Mouse (Mus musculus) limb, embryonic 13.5 days (tissue): ENCODE results near the gene Bclaf3. TPM values are rescaled to one million over a fixed set of nuclear protein-coding genes. Genes with fewer than 3 reads are reported as not detected.
A peak's percentile ranks its signal among the peaks of the same experiment; 100 is the strongest.
"Not testable (repeated sequence)": the region's sequence is repeated elsewhere in the genome, so short reads cannot be mapped to it uniquely, and the experiment has no call there.

Experiments used
- ATAC-seq: fragments of 200-750 bp; cut with Nextera tagmentation; 2 replicates; pipeline ENCODE4 v1.8.0; 2017; ENCODE audit warnings: low read depth, moderate number of reproducible peaks, moderate TSS enrichment; ENCODE audit not compliant: low FRiP score
- H3K27ac ChIP-seq: fragments of 300-500 bp; sonication (generic); 2 replicates; pipeline ENCODE4 v1.5.1; 2015; ENCODE audit warnings: inconsistent platforms, mild to moderate bottlenecking, moderate library complexity
- H3K27me3 ChIP-seq: fragments of 300-500 bp; sonication (generic); 2 replicates; pipeline ENCODE4 v1.6.1; 2015; ENCODE audit warnings: mild to moderate bottlenecking, inconsistent platforms
- H3K36me3 ChIP-seq: fragments of 300-500 bp; sonication (generic); 2 replicates; pipeline ENCODE4 v1.6.1; 2015; ENCODE audit warnings: inconsistent platforms, mild to moderate bottlenecking, moderate library complexity
- H3K4me1 ChIP-seq: fragments of 300-500 bp; sonication (generic); 2 replicates; pipeline ENCODE4 v1.6.1; 2015; ENCODE audit warnings: inconsistent platforms
- H3K4me2 ChIP-seq: fragments of 300-500 bp; sonication (generic); replicated peaks from 2 replicates; pipeline ENCODE4 v1.6.1; 2015; ENCODE audit warnings: inconsistent platforms, mild to moderate bottlenecking, moderate library complexity
- H3K4me3 ChIP-seq: fragments of 300-500 bp; sonication (generic); 2 replicates; pipeline ENCODE4 v1.5.1; 2015; ENCODE audit warnings: moderate library complexity, mild to moderate bottlenecking, inconsistent platforms
- H3K9ac ChIP-seq: fragments of 300-500 bp; sonication (generic); 2 replicates; pipeline ENCODE4 v1.6.1; 2015; ENCODE audit warnings: mild to moderate bottlenecking, inconsistent platforms
- H3K9me3 ChIP-seq: fragments of 300-500 bp; sonication (generic); 2 replicates; pipeline ENCODE4 v1.6.1; 2016; ENCODE audit warnings: inconsistent platforms
- WGBS: fragments of 180-500 bp; shearing (Covaris S2); methylation state at CpG from one replicate; pipeline ENCODE4 v1.1.7; 2015; 5-methylcytosine and 5-hydroxymethylcytosine counted together
- polyA plus RNA-seq: library from polyadenylated mRNA; unstranded; fragments of >200 nt; fragmentation: Nextera tagmentation; extraction: Ambion mirVana; gene quantifications from 2 replicates; pipeline ENCODE4 v1.2.1, GENCODE M21; 2015

The Bclaf3 gene
- polyA plus RNA-seq, result 24.1 and 24.4 TPM in 2 replicates

DNA sequence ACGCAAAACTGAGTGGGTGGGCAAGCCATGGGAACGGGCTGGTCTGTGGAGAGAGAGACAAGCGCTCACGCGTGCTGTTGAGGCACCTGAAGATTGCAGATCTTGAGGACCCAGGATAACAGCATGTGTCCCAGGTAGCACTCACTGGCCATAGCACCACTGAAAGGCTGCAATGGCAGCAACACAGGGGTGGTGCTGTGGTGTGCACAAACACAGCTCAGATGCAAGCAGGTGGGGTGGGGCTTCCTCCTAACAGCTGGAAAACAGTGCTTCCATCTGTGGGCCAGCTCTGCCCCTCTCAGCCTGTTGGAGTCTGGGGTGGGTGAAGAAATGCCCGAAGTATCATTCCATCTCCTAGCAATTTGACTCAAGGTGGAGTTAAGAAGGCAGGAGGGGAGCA, at the start of gene Bclaf3:
TSS of gene Bclaf3 (plus strand) at position 301 of the 400 bp plus-strand sequence.
- Histone ChIP-seq H3K27ac (no peak within 1 kb of the TSS), H3K27me3 (peaks cover 20% of the 10 kb centered on the region; the same call in 1 of the 2 replicates), H3K36me3 (no peaks in the 10 kb centered on the region), H3K4me2 (no peak within 1 kb of the TSS), H3K4me1 (no peaks in the 10 kb centered on the region), H3K4me3 (no peak within 1 kb of the TSS), H3K9me3 (no peaks in the 10 kb centered on the region), H3K9ac (no peak within 1 kb of the TSS)
- 71% methylated on average over 6 of the region's 6 CpGs for WGBS
- no peak for ATAC-seq

DNA sequence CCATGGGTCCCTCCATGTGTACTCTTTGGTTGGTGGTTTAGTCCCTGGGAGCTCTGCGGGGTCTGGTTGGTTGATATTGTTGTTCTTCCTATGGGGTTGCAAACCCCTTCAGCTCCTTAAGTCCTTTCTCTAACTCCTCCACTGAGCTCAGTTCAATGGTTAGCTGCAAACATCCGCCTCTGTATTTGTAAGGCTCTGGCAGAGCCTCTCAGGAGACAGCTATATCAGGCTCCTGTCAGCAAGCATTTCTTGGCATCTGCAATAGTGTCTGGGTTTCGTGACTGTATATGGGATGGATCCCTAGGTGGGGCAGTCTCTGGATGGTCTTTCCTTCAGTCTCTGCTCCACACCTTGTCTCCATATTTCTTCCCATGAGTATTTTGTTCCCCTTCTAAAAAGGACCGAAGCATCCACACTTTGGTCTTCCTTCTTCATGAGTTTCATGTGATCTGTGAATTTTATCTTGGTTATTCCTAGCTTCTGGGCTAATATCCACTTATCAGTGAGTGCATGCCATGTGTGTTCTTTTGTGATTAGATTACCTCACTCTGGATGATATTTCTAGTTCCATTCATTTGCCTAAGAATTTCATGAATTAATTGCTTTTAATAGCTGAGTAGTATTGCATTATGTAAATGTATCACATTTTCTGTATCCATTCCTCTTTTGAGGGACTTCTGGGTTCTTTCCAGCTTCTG, 48.1 kb upstream of the Bclaf3 start:
- 86% methylated on average over 4 of the region's 4 CpGs for WGBS
- not testable (repeated sequence) for H3K4me3 ChIP-seq, H3K4me1 ChIP-seq, H3K9ac ChIP-seq, H3K27ac ChIP-seq, H3K36me3 ChIP-seq, H3K27me3 ChIP-seq, H3K4me2 ChIP-seq, H3K9me3 ChIP-seq, ATAC-seq

DNA sequence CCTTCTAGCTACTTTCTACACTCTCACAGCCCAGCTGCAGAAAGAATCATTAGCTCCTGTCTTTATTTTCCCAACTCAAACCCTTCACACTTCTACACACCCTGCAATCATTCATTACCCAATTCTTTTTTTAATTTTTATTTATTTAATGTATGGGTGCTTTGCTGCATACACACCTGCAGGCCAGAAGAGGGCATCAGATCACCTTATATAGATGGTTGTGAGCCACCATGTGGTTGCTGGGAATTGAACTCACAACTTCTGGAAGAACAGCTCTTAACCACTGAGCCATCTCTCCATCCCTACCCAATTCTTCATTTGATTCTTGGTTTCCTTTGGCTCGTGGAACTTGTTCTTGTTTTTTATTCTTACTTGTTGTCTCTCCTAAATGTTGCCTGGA, 42.2 kb upstream of the Bclaf3 start:
- Histone ChIP-seq H3K36me3 (no peaks in the 10 kb centered on the region), H3K4me3 (no peak overlapping the region), H3K4me1 (no peaks in the 10 kb centered on the region), H3K4me2 (no peak overlapping the region), H3K9me3 (no peaks in the 10 kb centered on the region), H3K27ac (no peak overlapping the region), H3K9ac (no peak overlapping the region), H3K27me3 (peaks cover 9% of the 10 kb centered on the region)
- no peak for ATAC-seq
- 81% methylated on average over 1 of the region's 1 CpGs for WGBS

DNA sequence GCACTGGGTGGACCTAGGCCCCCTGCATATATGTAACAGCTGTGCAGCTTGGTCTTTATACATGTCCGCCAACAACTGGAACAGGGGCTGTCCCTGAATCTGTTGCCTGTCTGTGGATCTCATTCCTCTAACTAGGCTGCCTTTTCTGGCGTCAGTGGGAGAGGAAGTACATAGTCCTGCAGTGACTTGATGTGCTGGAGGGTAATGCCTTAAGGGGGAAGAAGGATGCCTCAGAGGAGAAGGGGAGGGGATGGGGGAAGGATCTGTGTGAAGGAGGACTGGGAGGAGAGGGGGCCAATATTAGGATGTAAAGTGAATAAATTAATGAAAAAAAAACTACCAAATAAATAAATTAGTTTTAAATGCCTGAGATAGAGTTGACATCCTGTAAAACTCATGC, 23.3 kb upstream of the Bclaf3 start:
- H3K27ac ChIP-seq, result no peak overlapping the region
- no peak overlapping the region for H3K9ac ChIP-seq
- no peaks in the 10 kb centered on the region for H3K9me3 ChIP-seq
- WGBS, result 47% methylated on average over 2 of the region's 2 CpGs
- H3K4me3 ChIP-seq, result no peak overlapping the region
- no peak overlapping the region for H3K4me2 ChIP-seq
- no peaks in the 10 kb centered on the region for H3K4me1 ChIP-seq
- peaks cover 8% of the 10 kb centered on the region; the same call in 1 of the 2 replicates for H3K27me3 ChIP-seq
- no peaks in the 10 kb centered on the region for H3K36me3 ChIP-seq
- no peak for ATAC-seq

DNA sequence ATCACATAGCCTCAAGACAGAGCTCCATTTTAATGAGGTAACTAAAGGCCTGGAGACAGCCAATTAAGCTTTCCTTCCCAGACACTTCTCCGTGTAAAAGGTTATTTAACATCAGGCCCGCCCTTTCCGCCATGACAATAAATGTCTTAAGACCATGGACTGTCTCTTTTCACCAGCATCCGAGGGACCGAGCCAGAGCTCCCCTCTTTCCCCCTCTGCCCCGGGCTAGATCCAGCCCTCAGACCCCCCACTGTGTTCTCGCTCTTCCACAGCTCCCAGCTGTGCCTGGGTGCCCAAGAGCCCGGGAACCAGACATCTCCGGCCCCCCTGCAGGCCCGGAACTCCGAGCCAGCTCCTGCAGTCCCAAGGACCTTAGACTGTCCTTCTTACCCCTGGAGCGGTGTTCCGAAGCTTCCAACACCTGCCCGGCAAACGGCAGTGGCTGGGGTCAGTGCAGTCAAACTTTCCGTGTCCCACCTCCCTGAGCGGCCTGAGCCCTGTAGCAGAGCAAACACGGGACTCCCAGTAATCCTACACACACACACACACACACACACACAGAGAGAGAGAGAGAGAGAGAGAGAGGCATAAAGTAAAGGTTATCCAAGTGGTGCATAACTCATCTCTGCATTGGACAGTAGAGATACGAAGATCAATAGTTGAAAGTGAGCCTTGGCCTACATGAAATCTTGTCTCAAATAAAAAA, 18.0 kb upstream of the Bclaf3 start:
- no peak overlapping the region for H3K4me3 ChIP-seq
- peaks cover 3% of the 10 kb centered on the region; the same call in 1 of the 2 replicates for H3K27me3 ChIP-seq
- H3K9me3 ChIP-seq, result no peaks in the 10 kb centered on the region
- no peaks in the 10 kb centered on the region for H3K36me3 ChIP-seq
- no peak overlapping the region for H3K9ac ChIP-seq
- H3K4me1 ChIP-seq, result no peaks in the 10 kb centered on the region
- no peak for ATAC-seq
- 53% methylated on average over 19 of the region's 19 CpGs for WGBS
- no peak overlapping the region for H3K4me2 ChIP-seq
- no peak overlapping the region for H3K27ac ChIP-seq

DNA sequence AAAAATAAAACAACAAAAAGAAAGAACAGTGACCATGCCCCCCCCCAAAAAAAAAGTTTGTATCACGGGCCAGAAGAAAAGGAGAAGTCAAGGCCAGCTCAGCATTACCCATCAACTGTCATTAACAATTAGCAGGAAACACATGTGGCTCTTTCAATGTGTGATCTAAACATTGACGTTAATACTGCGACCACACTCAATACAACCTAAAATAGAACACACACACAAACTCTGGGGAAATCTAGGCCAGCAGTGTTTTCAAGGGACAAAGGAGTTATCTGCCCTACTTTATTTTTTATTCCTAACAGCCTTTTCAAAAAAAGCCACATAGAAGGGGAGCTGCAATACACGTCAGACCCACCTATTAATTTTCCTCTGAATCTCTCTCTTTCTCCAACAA, 17.4 kb upstream of the Bclaf3 start:
- Histone ChIP-seq H3K9ac (no peak overlapping the region), H3K4me2 (no peak overlapping the region), H3K4me1 (no peaks in the 10 kb centered on the region), H3K27me3 (peaks cover 5% of the 10 kb centered on the region; the same call in 1 of the 2 replicates), H3K36me3 (no peaks in the 10 kb centered on the region), H3K27ac (no peak overlapping the region), H3K4me3 (no peak overlapping the region), H3K9me3 (no peaks in the 10 kb centered on the region)
- 80% methylated on average over 4 of the region's 4 CpGs for WGBS
- ATAC-seq, result no peak

DNA sequence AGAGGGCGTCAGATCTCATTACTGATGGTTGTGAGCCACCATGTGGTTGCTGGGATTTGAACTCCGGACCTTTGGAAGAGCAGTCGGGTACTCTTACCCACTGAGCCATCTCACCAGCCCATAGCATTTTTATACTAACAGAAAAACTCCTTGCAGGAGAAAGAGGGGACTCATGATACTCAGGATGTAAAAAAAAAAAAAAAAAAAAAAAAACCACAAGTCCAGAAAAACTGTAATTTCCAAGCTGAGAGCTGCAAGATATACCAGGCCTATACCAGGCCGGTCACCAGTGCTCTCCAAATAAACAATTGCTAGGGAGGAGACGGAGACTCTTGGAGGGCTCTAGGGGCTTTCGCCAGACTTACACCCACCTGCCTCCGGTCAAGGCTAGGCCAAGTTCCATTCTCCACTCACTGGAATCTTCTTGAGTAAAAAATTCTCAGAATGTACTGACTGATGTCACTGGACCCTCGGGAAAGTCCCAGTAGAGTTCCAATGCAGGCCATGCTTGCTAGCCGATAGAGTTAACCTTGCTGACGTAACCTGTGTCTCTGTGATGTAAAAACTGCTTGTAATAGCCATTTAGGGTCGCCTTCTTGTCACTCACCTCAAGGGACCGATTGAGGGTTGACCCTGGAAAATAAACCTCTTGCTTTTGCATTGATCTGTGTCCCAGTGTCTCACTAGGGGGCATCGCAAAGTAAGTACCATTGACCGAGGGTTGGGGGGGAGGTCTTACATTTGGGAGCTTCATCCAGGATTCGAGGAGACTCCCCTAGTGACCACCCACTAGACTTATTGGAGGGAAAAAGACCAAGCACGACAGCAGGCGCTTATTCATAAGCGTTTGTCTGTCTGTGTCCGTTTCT, 16.4 kb upstream of the Bclaf3 start:
- Histone ChIP-seq H3K9ac (no peak overlapping the region), H3K4me1 (no peaks in the 10 kb centered on the region), H3K27ac (no peak overlapping the region), H3K4me3 (no peak overlapping the region), H3K27me3 (peaks cover 5% of the 10 kb centered on the region; the same call in 1 of the 2 replicates), H3K9me3 (no peaks in the 10 kb centered on the region), H3K4me2 (no peak overlapping the region), H3K36me3 (no peaks in the 10 kb centered on the region)
- no peak for ATAC-seq
- whole genome bisulfite sequencing, result 81% methylated on average over 19 of the region's 19 CpGs

DNA sequence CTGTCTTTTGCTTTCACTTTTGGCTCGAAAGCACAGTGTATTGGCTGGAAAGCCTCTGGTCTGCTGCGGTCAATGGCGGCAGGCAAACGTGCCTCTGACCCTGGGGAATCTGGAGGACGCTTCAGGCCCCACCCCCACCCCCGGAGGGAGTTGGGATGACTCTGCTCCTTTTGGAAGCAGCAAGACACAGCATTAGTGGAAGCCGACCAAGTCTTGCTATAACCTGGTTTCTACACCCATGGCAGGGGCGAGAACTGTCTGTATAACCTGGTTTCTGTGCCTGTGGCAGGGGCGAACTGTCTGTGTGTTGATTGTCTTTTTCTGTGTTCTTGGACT, 15.8 kb upstream of the Bclaf3 start:
- ATAC-seq, result no peak
- Histone ChIP-seq H3K36me3 (no peaks in the 10 kb centered on the region), H3K4me1 (no peaks in the 10 kb centered on the region), H3K4me3 (no peak overlapping the region), H3K27me3 (peaks cover 5% of the 10 kb centered on the region; the same call in 1 of the 2 replicates), H3K4me2 (no peak overlapping the region), H3K9me3 (no peaks in the 10 kb centered on the region), H3K27ac (no peak overlapping the region), H3K9ac (no peak overlapping the region)
- 73% methylated on average over 9 of the region's 9 CpGs for WGBS

DNA sequence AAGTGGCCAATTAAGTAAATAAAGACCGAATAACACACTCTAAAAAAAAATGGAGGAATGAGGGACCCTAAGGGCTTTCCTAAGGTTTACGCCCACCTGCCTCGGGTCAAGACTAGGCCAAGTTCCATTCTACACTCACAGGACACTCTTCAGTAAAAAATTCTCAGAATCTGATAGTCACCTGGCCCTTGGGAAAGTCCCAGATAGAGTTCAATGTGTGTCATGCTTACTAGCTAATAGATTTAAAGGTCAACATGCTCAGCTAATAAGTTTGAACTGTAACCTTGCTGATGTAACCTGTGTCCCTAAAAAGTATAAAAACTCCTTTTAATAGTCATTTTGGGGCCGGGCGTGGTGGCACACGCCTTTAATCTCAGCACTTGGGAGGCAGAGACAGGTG, 10.9 kb upstream of the Bclaf3 start:
- WGBS, result 88% methylated on average over 6 of the region's 6 CpGs
- no peak for ATAC-seq

DNA sequence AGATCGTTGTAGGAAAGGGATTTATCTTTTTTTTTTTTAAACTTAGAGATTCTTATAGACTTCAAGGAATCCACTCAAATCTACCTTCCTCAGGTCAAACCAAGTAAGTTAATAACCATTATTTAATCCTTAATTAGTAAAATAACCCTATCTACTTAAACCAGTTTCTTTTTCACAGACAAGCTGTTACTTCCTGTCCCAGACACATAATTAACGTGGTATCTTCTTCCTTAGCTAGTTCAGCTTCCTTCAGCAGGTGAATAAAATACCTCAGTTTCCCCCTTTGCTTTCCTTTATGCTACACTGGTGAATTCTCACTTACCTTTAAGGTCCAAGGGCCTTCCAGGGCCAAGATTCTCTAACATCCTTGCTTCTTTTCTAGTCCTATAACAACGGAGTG, 4.7 kb upstream of the Bclaf3 start:
- no peak overlapping the region for H3K27ac ChIP-seq
- peaks cover 11% of the 10 kb centered on the region; the same call in 1 of the 2 replicates for H3K27me3 ChIP-seq
- no peak for ATAC-seq
- no peaks in the 10 kb centered on the region for H3K4me1 ChIP-seq
- no peaks in the 10 kb centered on the region for H3K9me3 ChIP-seq
- no peaks in the 10 kb centered on the region for H3K36me3 ChIP-seq
- no peak overlapping the region for H3K4me3 ChIP-seq
- H3K4me2 ChIP-seq, result no peak overlapping the region
- 74% methylated on average over 3 of the region's 3 CpGs for WGBS
- H3K9ac ChIP-seq, result no peak overlapping the region

More for the DNA sequence above, 10.9 kb upstream of the Bclaf3 start:
- Histone ChIP-seq H3K4me2 (no peak overlapping the region), H3K27ac (no peak overlapping the region), H3K9me3 (no peaks in the 10 kb centered on the region), H3K27me3 (peaks cover 5% of the 10 kb centered on the region; the same call in 1 of the 2 replicates), H3K9ac (no peak overlapping the region), H3K4me1 (no peaks in the 10 kb centered on the region), H3K36me3 (no peaks in the 10 kb centered on the region), H3K4me3 (no peak overlapping the region)

DNA sequence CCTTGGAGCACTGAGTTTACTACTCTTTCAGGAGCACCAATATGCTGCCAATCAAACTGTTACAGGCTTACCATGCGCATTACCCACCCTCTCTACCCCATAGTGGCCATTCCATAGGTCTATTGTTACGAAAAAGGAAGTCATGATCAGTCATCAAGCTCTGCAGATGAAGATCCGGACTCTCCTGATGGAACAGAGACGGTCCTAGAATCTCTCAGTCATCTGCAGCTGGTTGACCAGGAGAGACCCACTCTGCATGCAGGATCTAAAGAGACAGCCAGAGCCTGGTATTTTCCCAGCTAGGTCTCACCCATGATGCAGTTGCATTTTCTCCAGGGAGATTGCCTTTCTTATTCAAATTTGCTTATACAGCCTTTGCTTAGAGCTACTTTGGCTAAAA, 3.8 kb upstream of the Bclaf3 start:
- Histone ChIP-seq H3K9me3 (no peaks in the 10 kb centered on the region), H3K27me3 (peaks cover 19% of the 10 kb centered on the region; the same call in 1 of the 2 replicates), H3K4me3 (no peak overlapping the region), H3K4me1 (no peaks in the 10 kb centered on the region), H3K36me3 (no peaks in the 10 kb centered on the region), H3K4me2 (no peak overlapping the region), H3K27ac (no peak overlapping the region), H3K9ac (no peak overlapping the region)
- ATAC-seq, result no peak
- 80% methylated on average over 4 of the region's 4 CpGs for WGBS

DNA sequence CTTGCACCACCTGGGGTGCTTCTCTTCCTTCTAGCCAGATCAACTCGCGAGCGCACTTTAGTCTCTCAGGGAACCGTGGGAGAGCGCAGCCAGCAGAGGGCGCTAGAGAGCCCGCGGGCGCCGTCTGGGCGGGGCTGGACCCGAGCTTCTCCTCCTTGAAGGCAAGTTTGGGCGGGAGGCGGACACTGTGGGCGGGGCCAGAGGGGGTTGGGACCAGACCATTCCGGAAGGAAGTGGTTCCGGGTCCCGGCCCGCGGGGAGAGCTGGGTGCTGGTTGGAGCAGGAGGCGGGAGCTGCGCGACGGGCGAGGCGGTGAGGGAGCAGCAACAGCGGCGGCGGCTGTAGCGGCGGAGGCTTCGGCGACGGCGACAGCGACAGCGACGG, 5.9 kb downstream of the Bclaf3 start:
- ATAC-seq, result peak; percentile 98
- no peaks in the 10 kb centered on the region for H3K4me1 ChIP-seq
- H3K36me3 ChIP-seq, result no peaks in the 10 kb centered on the region
- peaks cover 9% of the 10 kb centered on the region; the same call in 1 of the 2 replicates for H3K27me3 ChIP-seq
- peak overlapping the region; percentile 48; the same call in 1 of the 2 replicates for H3K27ac ChIP-seq
- no peaks in the 10 kb centered on the region for H3K9me3 ChIP-seq
- peak overlapping the region; percentile 68 for H3K9ac ChIP-seq
- 9% methylated on average over 24 of the region's 38 CpGs for WGBS
- H3K4me2 ChIP-seq, result peak overlapping the region; percentile 61
- peak overlapping the region; percentile 59 for H3K4me3 ChIP-seq
